Comparison of ENCODE assay signal across 20 mouse cellular contexts in the genomic region with DNA sequence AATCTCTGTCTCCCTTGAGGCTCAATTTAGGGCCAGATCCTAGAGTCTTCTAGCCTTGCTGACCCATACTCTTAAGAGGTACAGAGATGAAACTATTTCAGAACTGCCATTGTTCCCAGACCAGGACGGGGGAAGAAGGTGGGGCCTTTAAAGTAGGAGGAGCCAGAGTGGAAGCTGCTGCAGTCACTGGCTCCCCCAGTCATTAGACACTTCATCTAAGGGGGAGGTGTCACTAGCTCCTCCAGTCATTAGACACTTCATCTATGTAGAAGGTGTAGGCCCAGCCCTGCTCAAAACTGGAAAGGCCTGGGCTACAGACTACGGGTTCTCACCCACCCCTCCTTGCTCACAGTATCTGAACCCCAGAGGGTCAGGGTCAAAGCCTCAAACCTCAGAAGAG. TPM values are rescaled to one million over a fixed set of nuclear protein-coding genes. Genes with fewer than 3 reads are reported as not detected.
DNase-seq lines count a peak whose midpoint lies in the region; ATAC-seq and TF ChIP-seq lines count a peak whose summit lies in the region.
"Had no signal": no experiment of that assay in that cellular context is flagged by ENCODE, and none has a peak within 500 bp of the region (broad histone marks: within the 10 kb centered on the region; RNA-seq: fewer than 3 reads in every experiment).

No protein-coding gene starts in this region.

- DNase-seq in R1 (ENCODE audit: low read depth, low spot score) = peak; percentile 71
- no peak for DNase-seq in embryo, embryonic 10 days (ENCODE audit: low spot score)
- no peak for DNase-seq in layer of hippocampus, adult 11-12 months (ENCODE audit: low spot score)
- no peak for DNase-seq in layer of hippocampus, adult 9-11 months
- DNase-seq: adrenal gland, postnatal 36 days; cerebellum, postnatal 36 days; gastrocnemius, postnatal 36 days; kidney, adult 18-20 months; lung, postnatal 14 days; midbrain, embryonic 14.5 days; right cerebral cortex, postnatal 14 days; thymus, adult 18-20 months had no signal

- no peak overlapping the region for H3K27ac ChIP-seq in intestine, postnatal 0 days (ENCODE audit: low read depth, low read length)
- no peak overlapping the region for H3K27ac ChIP-seq in intestine, embryonic 16.5 days (ENCODE audit: low read length)
- H3K27ac ChIP-seq in liver, embryonic 12.5 days = peak overlapping the region; percentile 41; the same call in 1 of the 2 replicates
- H3K27ac ChIP-seq: embryonic facial prominence, embryonic 12.5 days; hindbrain, embryonic 13.5 days; left cerebral cortex, adult 2 months; limb, embryonic 13.5 days had no signal

- H3K9me3 ChIP-seq in intestine, postnatal 0 days (ENCODE audit: control insufficient read depth) = no peaks in the 10 kb centered on the region
- no peaks in the 10 kb centered on the region for H3K9me3 ChIP-seq in intestine, embryonic 16.5 days (ENCODE audit: control insufficient read depth, low read length)
- H3K9me3 ChIP-seq in liver, embryonic 12.5 days (replicated peaks) = no peaks in the 10 kb centered on the region
- H3K9me3 ChIP-seq: embryonic facial prominence, embryonic 12.5 days; hindbrain, embryonic 13.5 days; limb, embryonic 13.5 days had no signal

- no peaks in the 10 kb centered on the region for H3K36me3 ChIP-seq in intestine, postnatal 0 days (ENCODE audit: control insufficient read depth, insufficient read depth)
- H3K36me3 ChIP-seq in intestine, embryonic 16.5 days (ENCODE audit: control insufficient read depth, insufficient read depth, low read length) = no peaks in the 10 kb centered on the region
- no peaks in the 10 kb centered on the region for H3K36me3 ChIP-seq in liver, embryonic 12.5 days
- H3K36me3 ChIP-seq: embryonic facial prominence, embryonic 12.5 days; hindbrain, embryonic 13.5 days; limb, embryonic 13.5 days had no signal

- no peak for ATAC-seq in intestine, postnatal 0 days
- no peak for ATAC-seq in intestine, embryonic 16.5 days
- 0 out of 2 replicates have a peak, but pooled peaks have one; percentile 3 for ATAC-seq in liver, embryonic 12.5 days
- peak; percentile 25; the same call in 1 of the 2 replicates for ATAC-seq in megakaryocyte-erythroid progenitor cell, adult 5-6 weeks (replicated peaks; ENCODE audit: low FRiP score, low TSS enrichment, poor library complexity, severe bottlenecking)

- 73% methylated on average over 2 of the region's 2 CpGs for WGBS in intestine, postnatal 0 days
- WGBS in intestine, embryonic 16.5 days = 65% methylated on average over 2 of the region's 2 CpGs
- 37% methylated on average over 2 of the region's 2 CpGs for WGBS in liver, embryonic 12.5 days (ENCODE audit: insufficient replicate concordance)

- H3K27me3 ChIP-seq in intestine, postnatal 0 days (replicated peaks; ENCODE audit: control insufficient read depth, insufficient read depth, low read length) = no peaks in the 10 kb centered on the region
- no peaks in the 10 kb centered on the region for H3K27me3 ChIP-seq in intestine, embryonic 16.5 days (replicated peaks; ENCODE audit: control insufficient read depth, insufficient read depth, low read length)
- peaks cover 9% of the 10 kb centered on the region; the same call in 1 of the 2 replicates for H3K27me3 ChIP-seq in liver, embryonic 12.5 days (replicated peaks)
- H3K27me3 ChIP-seq: embryonic facial prominence, embryonic 12.5 days had no signal

- no peak for TF ChIP-seq CTCF in intestine, postnatal 0 days (IDR thresholded peaks at IDR 0.05; ENCODE audit: low read depth)

- H3K9ac ChIP-seq in intestine, postnatal 0 days (ENCODE audit: low read depth, low read length) = no peak overlapping the region
- H3K9ac ChIP-seq in intestine, embryonic 16.5 days (ENCODE audit: low read depth, low read length) = no peak overlapping the region
- peak overlapping the region; percentile 6; the same call in 1 of the 2 replicates for H3K9ac ChIP-seq in liver, embryonic 12.5 days
- H3K9ac ChIP-seq: embryonic facial prominence, embryonic 12.5 days; hindbrain, embryonic 13.5 days; limb, embryonic 13.5 days had no signal

- no peaks in the 10 kb centered on the region for H3K4me1 ChIP-seq in intestine, postnatal 0 days (replicated peaks; ENCODE audit: control insufficient read depth, insufficient read depth, low read length)
- H3K4me1 ChIP-seq in intestine, embryonic 16.5 days (ENCODE audit: control insufficient read depth, insufficient read depth, low read length) = peaks cover 2% of the 10 kb centered on the region; the same call in 1 of the 2 replicates
- H3K4me1 ChIP-seq in liver, embryonic 12.5 days = peaks cover 62% of the 10 kb centered on the region

- 0 out of 2 replicates have a peak overlapping the region, but pooled peaks have one; percentile 18 for H3K4me2 ChIP-seq in intestine, postnatal 0 days (replicated peaks; ENCODE audit: low read depth)
- H3K4me2 ChIP-seq in intestine, embryonic 16.5 days (ENCODE audit: low read depth, low read length) = no peak overlapping the region
- peak overlapping the region; percentile 89; the same call in 1 of the 2 replicates for H3K4me2 ChIP-seq in liver, embryonic 12.5 days
- H3K4me2 ChIP-seq: embryonic facial prominence, embryonic 12.5 days; hindbrain, embryonic 13.5 days; limb, embryonic 13.5 days had no signal

- H3K4me3 ChIP-seq in intestine, postnatal 0 days (ENCODE audit: low read depth, low read length) = no peak overlapping the region
- no peak overlapping the region for H3K4me3 ChIP-seq in intestine, embryonic 16.5 days (ENCODE audit: low read length)
- no peak overlapping the region for H3K4me3 ChIP-seq in liver, embryonic 12.5 days
- H3K4me3 ChIP-seq: embryonic facial prominence, embryonic 12.5 days; hindbrain, embryonic 13.5 days; left cerebral cortex, adult 2 months; limb, embryonic 13.5 days had no signal

RNA-seq across cellular contexts. Expression of gene Mapkapk3, which starts 2.4 kb away (rescaled TPM):
- 26.2 and 30.4 TPM in 2 replicates for polyA plus RNA-seq in intestine, postnatal 0 days (2015; fragmentation: Nextera tagmentation; extraction: Ambion mirVana)
- 41.1 and 47.6 TPM in 2 replicates for polyA plus RNA-seq in intestine, embryonic 16.5 days (2015; fragmentation: Nextera tagmentation; extraction: Ambion mirVana)
- polyA plus RNA-seq in liver, embryonic 12.5 days (2016; fragmentation: Nextera tagmentation; extraction: Ambion mirVana) = 12.5 and 13.2 TPM in 2 replicates
- 26.8 and 34.0 TPM in 2 replicates for total RNA-seq in megakaryocyte-erythroid progenitor cell, adult 5-6 weeks (2014; fragmentation: Nextera tagmentation)
- total RNA-seq in megakaryocyte-erythroid progenitor cell, adult 5-6 weeks (2017) = 26.9 and 31.6 TPM in 2 replicates

RNA-seq across cellular contexts. Expression of gene Cish, which starts 8.5 kb away (rescaled TPM):
- polyA plus RNA-seq in intestine, postnatal 0 days (2015; fragmentation: Nextera tagmentation; extraction: Ambion mirVana) = 9.4 and 12.1 TPM in 2 replicates
- 17.5 and 19.9 TPM in 2 replicates for polyA plus RNA-seq in intestine, embryonic 16.5 days (2015; fragmentation: Nextera tagmentation; extraction: Ambion mirVana)
- 16.2 and 18.1 TPM in 2 replicates for polyA plus RNA-seq in liver, embryonic 12.5 days (2016; fragmentation: Nextera tagmentation; extraction: Ambion mirVana)
- total RNA-seq in megakaryocyte-erythroid progenitor cell, adult 5-6 weeks (2014; fragmentation: Nextera tagmentation) = 2.9 and 9.3 TPM in 2 replicates
- total RNA-seq in megakaryocyte-erythroid progenitor cell, adult 5-6 weeks (2017) = 1.2 and 1.6 TPM in 2 replicates

RNA-seq across cellular contexts. Expression of gene Hemk1, which starts 50.9 kb away (rescaled TPM):
- 5.9 and 8.2 TPM in 2 replicates for polyA plus RNA-seq in intestine, postnatal 0 days (2015; fragmentation: Nextera tagmentation; extraction: Ambion mirVana)
- 11.2 and 11.8 TPM in 2 replicates for polyA plus RNA-seq in intestine, embryonic 16.5 days (2015; fragmentation: Nextera tagmentation; extraction: Ambion mirVana)
- polyA plus RNA-seq in liver, embryonic 12.5 days (2016; fragmentation: Nextera tagmentation; extraction: Ambion mirVana) = 4.9 and 5.0 TPM in 2 replicates
- total RNA-seq in megakaryocyte-erythroid progenitor cell, adult 5-6 weeks (2014; fragmentation: Nextera tagmentation) = 5.8 and 18.8 TPM in 2 replicates
- total RNA-seq in megakaryocyte-erythroid progenitor cell, adult 5-6 weeks (2017) = 4.9 and 9.0 TPM in 2 replicates

RNA-seq across cellular contexts. Expression of gene 6430571L13Rik, which starts 53.1 kb away (rescaled TPM):
- polyA plus RNA-seq in intestine, postnatal 0 days (2015; fragmentation: Nextera tagmentation; extraction: Ambion mirVana) = 0.14 and 0.20 TPM in 2 replicates
- 0.21 and 0.26 TPM in 2 replicates for polyA plus RNA-seq in intestine, embryonic 16.5 days (2015; fragmentation: Nextera tagmentation; extraction: Ambion mirVana)
- polyA plus RNA-seq in liver, embryonic 12.5 days (2016; fragmentation: Nextera tagmentation; extraction: Ambion mirVana) = 0.06 and 0.10 TPM in 2 replicates
- not detected in 2 replicates for total RNA-seq in megakaryocyte-erythroid progenitor cell, adult 5-6 weeks (2014; fragmentation: Nextera tagmentation)
- 0.47 TPM in 1 of 2 replicates, not detected in the other for total RNA-seq in megakaryocyte-erythroid progenitor cell, adult 5-6 weeks (2017)

RNA-seq across cellular contexts. Expression of gene Dock3, which starts 55.6 kb away (rescaled TPM):
- polyA plus RNA-seq in intestine, postnatal 0 days (2015; fragmentation: Nextera tagmentation; extraction: Ambion mirVana) = 0.60 and 0.95 TPM in 2 replicates
- 0.64 and 1.2 TPM in 2 replicates for polyA plus RNA-seq in intestine, embryonic 16.5 days (2015; fragmentation: Nextera tagmentation; extraction: Ambion mirVana)
- polyA plus RNA-seq in liver, embryonic 12.5 days (2016; fragmentation: Nextera tagmentation; extraction: Ambion mirVana) = 0.12 and 0.18 TPM in 2 replicates
- 0.09 TPM in 1 of 2 replicates, not detected in the other for total RNA-seq in megakaryocyte-erythroid progenitor cell, adult 5-6 weeks (2014; fragmentation: Nextera tagmentation)
- total RNA-seq in megakaryocyte-erythroid progenitor cell, adult 5-6 weeks (2017) = not detected in 2 replicates
- total RNA-seq: gastrocnemius, postnatal 36 days had no signal

Comparison
In these comparisons a context has a peak if more than half of its experiments do, and no peak if none do; other contexts are left out.
1. ATAC-seq: peak in liver, embryonic 12.5 days (single experiment) and megakaryocyte-erythroid progenitor cell, adult 5-6 weeks (single experiment); none in intestine, postnatal 0 days (single experiment) and intestine, embryonic 16.5 days (single experiment).